Mouse (Mus musculus): ENCODE measurements around the gene D430041D05Rik. TPM values are rescaled to one million over a fixed set of nuclear protein-coding genes. Genes with fewer than 3 reads are reported as not detected.

The D430041D05Rik gene
- polyA plus RNA-seq, 1 experiment: 0.60 TPM

DNA sequence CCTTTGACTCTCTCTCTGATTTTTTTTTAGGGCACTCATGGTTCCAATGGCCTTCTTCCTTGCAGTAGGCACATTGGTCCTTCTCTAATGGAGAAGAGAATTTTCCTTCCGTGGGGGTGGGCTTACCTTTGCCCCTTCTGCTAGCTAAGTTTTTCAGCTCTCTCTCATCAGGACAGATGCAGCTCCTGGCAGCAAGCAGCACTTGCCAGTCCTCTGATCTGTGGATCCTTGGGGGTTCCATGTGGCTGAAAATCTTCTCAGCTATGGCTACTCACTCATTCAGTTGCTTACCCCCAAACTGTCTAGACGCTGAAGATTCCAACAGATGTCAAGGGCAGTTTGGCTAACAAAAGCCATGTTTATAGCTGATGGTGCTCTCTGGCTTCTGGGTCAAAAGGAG lies 317.5 kb downstream of the D430041D05Rik start:
- no peak overlapping the region for H3K4me2 ChIP-seq (ENCODE audit: low read depth)
- no peak for TF ChIP-seq POLR2A (IDR thresholded peaks at IDR 0.05; ENCODE audit: insufficient read length, low read depth)
- no peak for TF ChIP-seq TCF3 (IDR thresholded peaks at IDR 0.05; ENCODE audit: insufficient read length, low read depth)
- no peak for TF ChIP-seq POLR2AphosphoS2 (IDR thresholded peaks at IDR 0.05; ENCODE audit: insufficient read length, low read depth)
- no peak for TF ChIP-seq E2F4 (IDR thresholded peaks at IDR 0.05; ENCODE audit: insufficient read depth)
- no peak for TF ChIP-seq USF1 (IDR thresholded peaks at IDR 0.05; ENCODE audit: low read depth)
- no peak for TF ChIP-seq MYOG (IDR thresholded peaks at IDR 0.05; ENCODE audit: control insufficient read depth in 1 of 3, insufficient read depth in 1 of 3, insufficient read length in 2 of 3, low read depth in 2 of 3)
- no peak for TF ChIP-seq REST (IDR thresholded peaks at IDR 0.05; ENCODE audit: insufficient read depth, insufficient read length)
- no peak for TF ChIP-seq MAX (IDR thresholded peaks at IDR 0.05; ENCODE audit: low read depth)
- TF ChIP-seq TCF12 (IDR thresholded peaks at IDR 0.05; ENCODE audit: insufficient read depth, poor library complexity, severe bottlenecking): no peak
- no peak for TF ChIP-seq CEBPB (IDR thresholded peaks at IDR 0.05; ENCODE audit: insufficient read depth, poor library complexity, severe bottlenecking)
- H3K79me2 ChIP-seq (ENCODE audit: control insufficient read depth, insufficient read depth): no peaks in the 10 kb centered on the region
- no peaks in the 10 kb centered on the region for H3K36me3 ChIP-seq (ENCODE audit: control insufficient read depth, insufficient read depth)
- no peak overlapping the region for H3ac ChIP-seq (ENCODE audit: control insufficient read depth, insufficient read length)
- peaks cover 7% of the 10 kb centered on the region for H3K27me3 ChIP-seq (ENCODE audit: control insufficient read depth, insufficient read depth, insufficient read length)
- no peak overlapping the region for H3K4me3 ChIP-seq

Other genes with a start within 250 kb of the D430041D05Rik start
- gene Hipk3, start 83.4 kb upstream of the D430041D05Rik start, polyA plus RNA-seq (2012; fragmentation: generic; extraction: Trizol): 14.3 TPM
- gene Cstf3, start 179.5 kb upstream of the D430041D05Rik start, polyA plus RNA-seq (2012; fragmentation: generic; extraction: Trizol): 12.0 TPM

Data from myocyte (in vitro differentiated cells).